Mouse (Mus musculus) erythroblast, adult 5-6 weeks (primary cell): ENCODE measurements around the gene Gm10273. TPM values are rescaled to one million over a fixed set of nuclear protein-coding genes. Genes with fewer than 3 reads are reported as not detected.

ENCODE experiments used
- ATAC-seq: replicated peaks from 2 replicates; pipeline ENCODE4 v1.8.0; 2016; ENCODE audit warnings: moderate number of reproducible peaks, mild to moderate bottlenecking, moderate TSS enrichment, inconsistent platforms; ENCODE audit not compliant: poor library complexity, low FRiP score, severe bottlenecking
- total RNA-seq, 2 experiments: library from RNA; stranded (forward) in 1 of 2; stranded (reverse) in 1 of 2; fragments of 150-400 nt in 1 of 2; fragments of 200-764, 138-1000 nt in 1 of 2; gene quantifications; 2 replicates each; pipeline versions ENCODE4 v1.2.3 to v1.2.4; 2015 to 2017; ENCODE audit warnings: low replicate concordance in 2 of 2

Gm10273 gene
- total RNA-seq, 2 experiments from 2014 or later, result 13.4 to 14.7 TPM

DNA sequence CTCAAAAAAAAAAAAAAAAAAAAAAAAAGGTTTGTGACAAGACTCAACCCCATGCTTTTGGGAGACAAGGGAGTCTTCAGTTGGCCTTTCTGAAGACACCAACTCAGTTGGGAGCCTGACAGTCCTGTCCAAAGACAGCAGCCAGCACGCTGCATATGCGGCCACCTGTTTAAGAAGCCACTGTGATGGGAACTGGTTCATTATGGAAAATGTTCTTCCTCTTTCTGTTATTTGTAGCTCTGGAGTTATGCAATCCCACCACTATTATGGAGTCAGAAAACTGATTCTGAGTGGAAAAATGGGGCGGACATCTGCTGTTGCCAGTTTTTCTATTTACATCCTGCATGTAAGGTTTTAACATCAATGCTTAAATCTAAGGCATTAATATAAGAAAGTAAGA lies 5.8 kb upstream of the Gm10273 start:
- no peak for ATAC-seq

DNA sequence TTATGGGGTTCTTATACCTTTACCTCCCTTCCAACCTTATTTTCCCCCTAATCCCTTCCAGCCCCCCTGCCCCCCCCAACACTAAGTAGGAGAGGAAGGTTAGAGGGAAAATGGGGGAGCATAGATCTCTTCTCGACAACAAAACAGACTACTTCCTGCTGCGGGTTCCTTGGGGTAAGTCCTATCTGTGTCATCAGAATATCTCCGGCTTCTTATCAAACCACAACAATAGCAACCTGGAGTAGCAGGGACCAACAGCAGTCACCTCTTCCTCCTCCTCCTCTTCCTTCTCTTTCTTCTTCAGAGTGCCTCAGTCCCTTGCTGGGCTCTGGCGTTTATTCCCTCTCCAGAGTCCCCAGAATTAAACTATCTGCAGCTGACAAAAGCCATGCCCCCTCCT lies 3.5 kb upstream of the Gm10273 start:
- no peak for ATAC-seq

DNA sequence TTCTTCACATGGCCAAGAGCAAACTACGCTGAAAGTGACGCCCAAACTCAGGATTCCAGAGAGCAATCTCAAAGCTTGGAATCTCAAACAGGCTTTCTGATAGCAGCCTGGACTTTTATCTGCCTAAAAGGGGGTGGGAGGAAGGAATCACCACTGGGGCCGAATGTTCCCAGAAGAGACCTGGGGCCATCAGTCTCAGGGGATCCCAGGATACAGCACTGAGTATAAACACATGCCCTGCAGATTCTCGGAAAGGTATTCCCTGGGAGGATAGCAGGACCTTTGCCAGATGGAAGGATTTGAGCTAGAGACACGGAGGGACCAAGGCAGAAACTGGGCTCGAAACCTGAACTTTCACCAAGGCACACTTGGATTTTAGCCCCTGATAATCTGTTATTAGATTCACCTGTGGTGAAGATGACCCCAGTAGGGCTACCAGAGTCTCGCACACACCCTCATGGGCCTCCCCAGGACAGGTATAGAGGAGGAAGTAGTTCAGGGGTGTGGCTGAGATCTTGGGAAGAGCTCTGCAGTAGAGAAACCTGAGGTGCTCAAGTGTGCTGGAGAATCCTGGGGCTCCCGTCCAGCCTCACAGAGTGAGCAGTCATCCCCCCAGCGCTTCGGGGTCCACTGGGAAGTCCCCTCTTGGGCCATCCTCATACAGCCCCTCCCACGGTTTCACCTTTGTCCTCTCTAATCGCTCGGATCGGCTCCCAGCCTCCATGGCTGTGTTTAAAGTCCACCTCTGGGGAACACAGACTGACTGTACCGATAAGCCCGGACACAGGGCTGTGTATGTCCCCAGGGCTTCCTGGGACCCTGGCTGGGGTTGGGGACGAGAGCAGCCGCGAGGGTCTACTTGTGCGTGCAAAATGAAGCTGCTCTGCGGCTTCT lies 7.7 kb downstream of the Gm10273 start, which contains the start of gene Pla2g12b:
Pla2g12b (plus strand) TSS at position 762 of the 894 bp plus-strand sequence.
- ATAC-seq, result no peak

DNA sequence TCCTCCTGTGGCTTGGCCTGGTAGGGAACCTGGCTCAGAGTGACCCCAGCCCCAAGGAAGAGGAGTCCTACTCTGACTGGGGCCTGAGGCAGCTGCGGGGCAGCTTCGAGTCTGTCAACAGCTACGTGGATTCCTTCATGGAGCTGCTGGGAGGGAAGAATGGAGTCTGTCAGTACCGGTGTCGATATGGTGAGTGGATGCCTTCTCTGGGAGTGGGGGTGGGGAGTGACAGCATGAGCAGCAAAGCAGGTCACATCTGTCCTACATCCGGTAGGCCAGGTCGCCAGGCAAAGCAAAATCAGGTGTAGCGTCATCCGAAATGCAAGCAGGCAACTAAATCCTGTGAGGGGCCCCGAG lies 8.3 kb downstream of the Gm10273 start:
- no peak; the same call in 1 of the 2 replicates for ATAC-seq

DNA sequence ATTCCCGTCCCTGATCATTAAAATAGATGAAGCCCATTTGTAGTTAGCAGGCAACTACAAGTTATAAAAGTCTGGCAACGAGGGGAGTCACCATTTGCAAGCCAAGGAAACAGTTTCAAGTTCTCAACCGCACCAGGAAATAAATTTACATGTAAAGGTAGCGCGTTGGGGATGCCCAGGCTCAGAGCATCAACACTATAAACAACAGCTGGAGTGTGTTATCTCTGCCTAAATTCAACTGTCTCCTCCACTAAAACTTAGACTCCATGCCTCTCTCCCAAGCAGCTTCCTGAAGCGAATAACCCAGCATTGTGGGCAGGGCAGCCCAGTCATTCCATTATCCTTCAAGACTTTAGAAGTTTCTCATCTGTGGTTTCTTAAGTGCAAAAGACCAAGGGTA lies 13.1 kb downstream of the Gm10273 start:
- ATAC-seq, result no peak

DNA sequence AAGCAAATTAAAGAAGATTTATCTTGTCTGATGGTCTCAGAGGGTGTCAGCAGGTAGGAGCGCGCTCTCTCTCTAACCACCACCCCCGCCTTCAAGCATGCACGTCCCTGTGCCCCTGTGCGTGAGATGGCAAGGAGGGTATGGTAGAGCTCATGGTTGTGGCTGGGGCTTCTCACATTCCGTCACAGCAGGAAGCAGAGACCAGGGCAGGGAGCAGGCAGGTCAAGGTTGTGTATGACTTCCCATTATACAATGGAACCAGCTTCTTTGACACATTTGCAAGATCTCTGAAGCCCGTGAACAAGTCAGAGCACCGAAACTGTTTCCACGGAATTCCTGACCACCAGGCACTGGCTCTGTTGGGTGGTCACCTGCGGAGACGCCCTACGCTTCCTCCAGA lies 14.8 kb downstream of the Gm10273 start:
- no peak for ATAC-seq

DNA sequence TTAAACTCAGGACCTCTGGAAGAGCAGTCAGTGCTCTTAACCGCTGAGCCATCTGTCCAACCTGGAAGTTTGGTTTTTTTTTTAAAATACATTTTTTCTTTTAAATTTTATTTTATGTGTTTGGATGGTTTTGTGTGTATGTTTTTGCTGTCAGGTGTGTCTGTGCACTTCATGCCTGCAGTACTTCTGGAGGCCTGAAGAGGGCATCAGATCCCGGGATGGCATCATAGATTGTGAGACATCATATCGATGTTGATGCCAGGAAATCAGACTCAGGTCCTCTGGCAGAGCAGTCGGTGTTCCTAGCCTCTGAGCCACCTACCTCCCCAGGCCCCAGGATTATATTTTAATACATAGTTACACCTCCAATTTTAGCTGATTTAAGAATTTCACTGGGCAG lies 18.3 kb downstream of the Gm10273 start:
- ATAC-seq, result no peak

DNA sequence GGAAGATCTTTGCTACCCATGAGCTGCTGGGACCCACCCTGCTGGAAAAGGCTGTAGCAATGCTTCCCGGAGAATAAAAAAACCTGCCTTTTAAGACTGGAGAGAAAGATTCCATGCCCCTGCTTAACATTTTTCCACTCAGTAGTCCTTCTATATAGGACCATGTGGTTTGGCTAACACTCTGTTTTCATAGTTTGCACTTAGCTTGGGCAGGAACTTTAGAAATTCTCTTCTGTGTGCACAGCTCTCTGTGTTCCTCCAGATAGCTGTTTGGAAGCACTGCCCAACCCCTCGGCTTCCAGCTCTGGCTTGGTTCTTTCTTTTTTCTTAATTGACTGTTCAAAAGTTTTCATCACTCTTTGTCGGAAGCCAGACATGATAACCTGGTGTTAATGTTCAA lies 21.2 kb downstream of the Gm10273 start:
- ATAC-seq, result no peak

DNA sequence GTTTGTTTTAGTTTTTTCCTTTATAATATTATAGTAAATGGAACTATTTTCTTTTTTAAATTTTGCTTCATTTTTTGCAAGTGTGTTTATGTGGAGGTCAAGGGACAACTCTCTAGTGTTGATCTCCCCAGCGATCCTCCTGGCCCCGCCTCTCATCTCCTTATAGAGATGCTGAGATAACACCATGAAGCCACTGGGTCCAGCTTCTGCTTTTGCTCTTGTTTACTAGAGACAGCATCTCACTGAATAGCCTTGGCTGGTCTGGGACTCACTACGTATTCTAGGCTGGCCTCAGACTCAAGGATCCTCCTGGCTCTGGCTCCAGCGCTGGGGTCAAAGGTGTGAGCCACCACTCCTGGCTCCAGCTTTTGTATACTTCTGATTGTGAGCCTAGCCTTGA lies 24.1 kb downstream of the Gm10273 start:
- no peak for ATAC-seq

DNA sequence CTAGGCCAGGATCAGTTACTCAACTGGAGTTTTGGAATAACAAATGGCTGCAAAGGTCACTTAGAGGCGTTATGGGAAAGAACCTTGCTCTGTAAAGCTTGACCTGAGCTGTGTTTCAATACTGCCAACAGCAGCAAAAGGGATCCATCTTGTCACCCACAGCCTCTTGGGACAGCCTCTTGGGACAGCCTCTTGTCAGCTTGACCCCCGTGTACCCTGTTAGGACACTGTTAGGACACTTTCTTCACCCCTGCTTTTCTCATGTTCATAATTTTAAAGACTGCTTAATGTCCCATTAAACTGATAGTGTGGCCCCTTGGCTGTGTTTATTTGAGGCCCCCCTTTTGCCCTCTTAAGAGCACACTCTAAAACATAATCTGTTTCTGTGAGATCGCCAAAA lies 29.0 kb downstream of the Gm10273 start:
- no peak for ATAC-seq

DNA sequence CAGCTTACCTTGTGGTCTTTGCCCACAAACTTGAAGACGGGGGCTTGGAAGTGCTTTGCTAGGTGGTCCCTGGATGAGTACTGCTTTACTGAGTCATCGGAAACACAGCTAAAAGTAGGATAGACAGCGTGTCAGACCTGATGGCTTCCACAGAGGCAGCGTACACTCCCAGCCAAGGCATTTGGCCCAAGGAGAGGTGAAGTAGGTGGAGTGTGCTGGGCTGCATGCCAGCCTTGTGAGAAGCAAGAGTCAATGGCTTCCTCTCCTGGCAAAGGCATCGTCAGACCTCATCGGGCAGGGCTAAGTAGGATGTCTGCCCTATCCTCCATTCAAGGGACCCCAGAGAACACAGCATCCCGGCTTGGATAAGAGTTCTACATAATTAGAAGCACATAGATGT lies 29.9 kb downstream of the Gm10273 start:
- ATAC-seq, result no peak

DNA sequence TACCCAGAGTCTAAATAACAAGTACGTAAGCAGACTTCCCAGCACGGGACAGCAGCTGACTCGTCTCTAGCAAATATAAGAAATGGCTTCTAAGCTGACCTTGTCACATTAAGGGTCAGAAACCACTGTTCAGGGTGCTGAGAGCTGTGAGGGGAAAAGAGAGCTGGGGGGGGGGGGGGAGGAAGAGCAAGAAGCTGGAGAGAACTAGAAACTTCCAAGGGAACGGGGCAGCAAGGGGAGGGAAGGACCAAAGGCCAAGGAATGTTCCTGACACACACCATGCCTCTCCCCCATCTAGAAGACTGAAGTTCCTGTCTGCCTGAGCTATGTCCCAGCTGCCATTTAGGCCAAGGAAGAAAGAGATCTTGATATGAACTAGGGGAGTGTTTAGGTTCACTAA lies 30.9 kb downstream of the Gm10273 start:
- ATAC-seq, result no peak

DNA sequence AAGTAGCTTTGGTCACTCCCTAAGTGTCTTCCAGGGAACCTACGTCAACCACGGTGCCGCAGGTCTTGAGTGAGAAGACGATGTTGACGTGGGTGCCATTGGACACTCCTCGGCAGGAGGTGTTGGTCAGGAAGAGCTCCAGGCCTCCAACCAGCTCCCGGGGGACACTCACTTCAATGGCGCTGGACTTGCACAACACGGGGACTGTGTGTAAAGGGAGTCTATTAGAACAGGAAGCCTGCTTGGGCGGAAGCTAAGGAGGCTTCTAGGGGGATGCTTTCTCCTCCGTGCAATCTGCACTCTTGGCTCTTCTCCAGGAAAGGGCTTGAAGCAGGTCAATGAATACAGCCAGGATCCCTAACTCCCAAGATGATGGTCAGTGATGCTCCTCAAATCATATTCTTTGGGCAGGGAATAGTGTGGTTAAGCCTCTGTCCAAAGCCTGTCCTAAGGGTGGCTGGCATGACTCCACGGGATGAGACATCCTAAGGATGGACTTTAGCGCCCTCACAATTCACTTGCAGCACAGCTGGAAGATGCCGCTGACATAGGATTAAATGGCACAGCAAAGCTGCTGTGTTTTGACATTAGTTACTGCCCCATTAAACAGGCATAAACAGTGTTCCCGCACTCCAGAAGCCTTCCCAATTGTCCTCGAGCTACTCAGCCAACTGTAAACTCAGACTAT lies 34.2 kb downstream of the Gm10273 start:
- 0 out of 2 replicates have a peak, but pooled peaks have one; percentile 35 for ATAC-seq

DNA sequence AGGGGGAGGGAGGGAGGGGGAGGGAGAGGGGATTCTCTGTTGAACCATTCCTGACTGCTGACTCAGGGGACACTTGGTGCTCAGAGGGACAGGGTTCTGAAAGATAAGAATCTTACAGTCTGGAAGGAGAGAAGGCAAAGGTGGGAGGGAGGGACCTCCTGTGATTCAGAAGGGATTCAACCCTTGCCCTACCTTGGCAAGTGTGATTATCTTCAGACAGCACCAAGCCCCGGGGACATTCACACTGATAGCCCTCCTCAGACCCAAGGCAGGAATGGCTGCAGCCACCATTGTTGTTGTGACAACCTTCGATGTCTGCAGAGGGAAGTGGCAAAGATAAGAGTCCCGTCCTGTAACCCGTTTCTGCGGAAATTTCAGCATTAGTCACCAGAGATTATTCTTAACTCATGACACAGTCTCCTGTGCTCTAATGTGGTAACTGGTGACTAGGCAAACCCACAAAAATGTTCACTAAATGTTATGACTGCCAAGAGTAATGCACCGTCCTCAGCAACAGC lies 35.3 kb downstream of the Gm10273 start:
- ATAC-seq, result no peak

DNA sequence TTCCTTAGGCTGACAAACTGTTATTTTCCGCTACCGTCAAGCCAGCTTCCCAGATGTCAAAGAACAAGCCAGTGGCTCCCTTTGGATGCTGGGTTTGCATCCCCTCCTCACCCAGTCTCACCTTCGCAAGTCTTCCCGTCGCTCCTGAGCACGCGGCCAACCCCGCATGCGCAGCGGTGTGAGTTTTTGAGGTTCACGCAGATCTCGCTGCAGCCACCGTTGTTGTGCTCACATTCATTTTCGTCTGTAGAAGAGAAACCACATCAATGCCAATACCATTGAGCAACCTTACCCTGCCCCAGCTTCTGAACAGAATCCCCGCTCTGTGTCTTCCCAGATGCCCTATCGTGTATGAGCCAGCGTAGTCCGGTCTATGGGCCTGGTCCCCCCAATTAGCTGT lies 40.3 kb downstream of the Gm10273 start:
- no peak for ATAC-seq

DNA sequence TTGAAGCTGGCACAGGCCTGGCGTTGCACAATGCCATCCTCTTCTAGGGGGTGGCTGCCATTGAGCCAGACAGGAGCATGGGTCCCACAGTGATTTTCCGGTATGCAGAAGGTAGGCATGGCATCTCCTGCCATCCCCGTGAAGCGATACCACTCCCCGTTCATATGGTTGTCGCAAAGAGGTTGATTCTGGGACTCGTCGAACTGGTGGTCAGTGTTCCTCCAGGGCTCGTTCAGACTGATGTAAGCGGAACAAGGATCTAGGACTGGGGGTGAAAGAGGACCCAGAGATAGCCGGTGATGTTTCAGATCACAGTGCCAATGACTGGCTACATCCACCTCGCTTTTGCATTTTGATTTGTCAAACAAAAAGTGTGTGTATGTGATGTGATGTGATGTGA lies 43.2 kb downstream of the Gm10273 start:
- ATAC-seq, result no peak

DNA sequence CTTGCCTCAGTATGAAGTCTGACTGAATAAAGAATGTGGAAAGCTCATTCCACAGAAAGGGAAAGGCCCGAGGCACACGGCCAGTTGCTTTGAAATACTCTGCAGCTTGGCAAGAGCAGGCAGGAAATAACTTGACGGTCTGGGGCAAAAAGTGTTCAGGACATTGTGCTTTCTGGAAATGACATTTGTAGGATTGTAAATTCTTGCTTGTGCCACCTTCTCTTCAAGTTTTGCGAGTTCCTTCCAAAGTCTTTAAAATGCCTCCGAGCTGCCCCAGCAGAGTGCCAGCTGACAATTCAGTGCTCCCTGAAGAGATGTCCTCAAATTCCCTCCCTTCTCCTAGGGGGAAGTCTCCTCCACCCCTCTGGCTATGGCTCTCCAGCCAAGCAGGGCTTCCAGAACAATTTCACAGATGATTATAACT lies 44.1 kb downstream of the Gm10273 start:
- ATAC-seq, result no peak

DNA sequence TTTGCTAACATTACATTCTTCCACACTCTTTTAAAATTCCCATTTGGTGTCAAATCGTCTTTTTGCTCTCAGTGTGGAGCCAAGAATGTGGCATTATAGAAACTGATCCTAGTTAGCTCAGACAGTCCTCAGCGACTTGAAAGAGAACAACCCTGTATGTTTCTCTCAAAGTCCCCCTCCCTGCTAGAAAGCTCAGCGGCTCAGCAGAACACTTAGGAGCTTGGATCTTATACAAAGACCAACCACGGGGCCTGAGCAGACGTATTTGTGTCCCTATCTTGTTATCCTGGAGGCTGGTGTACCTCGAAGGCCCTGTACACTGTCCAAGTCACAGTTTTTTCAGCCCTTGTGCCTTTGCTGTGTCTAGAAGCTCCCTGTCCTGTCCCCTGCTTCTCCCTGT lies 44.7 kb downstream of the Gm10273 start:
- no peak for ATAC-seq

DNA sequence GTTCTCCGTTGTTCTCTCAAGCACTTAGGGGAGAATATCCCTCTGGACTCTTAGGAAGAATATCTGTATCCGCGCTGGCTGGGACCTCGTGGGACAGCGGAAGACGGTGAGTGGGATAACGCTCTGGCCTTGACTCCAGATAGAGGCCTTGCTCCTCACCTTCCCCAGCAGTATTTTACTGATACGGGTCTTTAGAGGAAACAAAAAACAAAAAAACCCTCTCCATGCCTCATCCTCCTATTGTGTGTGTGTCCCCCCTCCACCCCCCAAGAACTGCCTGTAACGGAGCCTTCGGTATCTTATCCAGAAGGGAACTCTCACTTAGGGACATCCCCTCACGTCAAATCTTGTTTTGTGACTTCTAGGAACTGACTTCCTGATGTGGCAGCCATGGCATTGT lies 46.3 kb downstream of the Gm10273 start, which contains the start of gene Oit3:
Oit3 (minus strand) TSS at position 44 of the 400 bp plus-strand sequence.
- ATAC-seq, result no peak

DNA sequence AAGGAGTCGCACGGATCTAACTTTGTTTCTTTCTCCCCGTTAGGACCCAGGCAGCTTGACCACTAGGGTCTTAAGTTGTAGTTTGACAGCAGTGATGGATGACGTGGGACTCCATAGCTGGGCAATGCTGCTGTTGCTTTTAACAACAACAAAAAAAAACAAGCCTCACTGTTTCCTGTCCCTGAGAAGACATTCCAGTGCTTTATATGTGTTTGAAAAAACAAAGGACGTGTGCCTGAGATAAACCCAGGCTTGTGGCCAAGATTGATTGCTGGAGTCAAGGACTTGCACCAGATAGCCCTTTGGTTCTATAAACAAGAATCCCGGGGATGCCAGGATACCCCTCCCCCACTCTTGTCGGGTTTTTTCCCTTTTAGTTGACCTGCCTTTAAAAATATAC lies 47.8 kb downstream of the Gm10273 start:
- ATAC-seq, result no peak

DNA sequence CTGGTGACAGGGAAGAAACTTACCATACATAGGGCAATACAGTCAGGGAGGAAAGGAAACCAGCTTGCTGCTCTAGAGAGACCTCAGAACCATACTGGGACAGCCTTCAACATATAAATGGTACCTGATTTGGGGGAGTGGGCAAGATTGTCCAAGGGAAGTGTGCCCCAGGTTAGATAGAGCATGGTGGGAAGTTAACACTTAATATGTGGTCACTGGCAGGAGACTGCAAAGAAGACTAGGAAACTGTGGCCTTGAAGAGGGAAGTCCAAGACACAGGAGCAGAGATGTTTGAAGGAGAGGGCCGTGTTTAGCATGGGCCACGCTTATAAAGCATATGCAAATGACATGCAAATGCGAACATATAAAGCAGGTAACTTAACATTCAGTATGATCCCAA lies 48.7 kb downstream of the Gm10273 start:
- no peak for ATAC-seq
